Mouse (Mus musculus): ENCODE measurements around the gene Gp5.
A peak's percentile ranks its signal among the peaks of the same experiment; 100 is the strongest.

The Gp5 gene

DNA sequence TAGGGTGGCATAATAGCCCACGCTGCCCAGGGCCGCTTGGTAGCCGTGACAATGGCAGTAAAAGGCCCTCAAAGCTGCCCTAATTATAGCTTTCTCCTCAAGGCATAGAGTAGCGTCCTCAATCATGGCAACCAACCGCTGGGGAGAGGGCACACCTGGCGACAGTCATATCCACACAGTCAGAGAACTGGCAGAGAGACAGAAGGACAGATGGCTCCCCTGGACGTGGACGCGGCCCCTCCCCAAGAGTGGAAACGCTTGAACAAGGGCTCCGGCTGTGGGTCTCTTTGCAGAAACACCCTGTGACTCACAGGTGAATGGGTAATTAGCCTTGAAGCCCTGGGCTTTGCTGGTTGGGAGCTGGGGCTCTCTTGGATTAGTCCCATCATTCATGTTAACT lies 32.2 kb downstream of the Gp5 start:
- no peak for DNase-seq

DNA sequence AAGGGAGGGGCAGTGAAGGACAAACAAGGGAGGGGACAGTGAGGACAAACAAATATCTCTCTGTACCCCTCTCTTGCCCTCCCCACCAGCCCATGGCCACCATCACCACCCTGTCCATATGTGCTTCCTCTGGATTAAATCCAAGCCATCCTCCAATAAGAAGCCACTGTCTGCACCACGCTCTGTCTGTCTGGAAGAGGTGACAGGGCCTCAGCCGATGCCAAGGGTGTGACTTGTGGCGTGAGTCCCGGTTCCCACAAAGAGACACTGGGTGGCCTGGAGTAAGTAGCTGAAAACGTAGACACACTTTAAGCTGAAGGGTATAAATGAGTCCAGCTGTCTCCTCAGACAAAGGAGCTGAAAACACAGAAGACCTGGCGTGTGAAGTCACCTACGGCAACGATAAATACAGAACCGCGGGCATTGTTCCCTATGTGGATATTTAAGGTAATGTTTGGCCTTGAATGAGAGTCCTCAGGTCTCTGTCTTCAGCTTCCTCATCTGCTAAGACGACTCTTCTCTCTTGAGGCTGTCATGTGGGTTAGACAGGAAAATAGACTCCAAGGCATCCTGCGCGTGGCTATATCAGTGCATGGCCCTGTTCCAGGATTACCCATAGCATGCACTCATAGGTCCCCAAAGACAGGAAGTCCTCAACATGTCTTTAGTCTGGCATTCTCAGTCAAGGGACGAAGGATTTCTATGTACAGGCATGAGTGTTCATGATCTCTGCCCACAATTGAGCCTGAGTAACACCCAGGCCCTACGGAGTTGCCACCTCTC lies 34.8 kb downstream of the Gp5 start:
- no peak for DNase-seq

DNA sequence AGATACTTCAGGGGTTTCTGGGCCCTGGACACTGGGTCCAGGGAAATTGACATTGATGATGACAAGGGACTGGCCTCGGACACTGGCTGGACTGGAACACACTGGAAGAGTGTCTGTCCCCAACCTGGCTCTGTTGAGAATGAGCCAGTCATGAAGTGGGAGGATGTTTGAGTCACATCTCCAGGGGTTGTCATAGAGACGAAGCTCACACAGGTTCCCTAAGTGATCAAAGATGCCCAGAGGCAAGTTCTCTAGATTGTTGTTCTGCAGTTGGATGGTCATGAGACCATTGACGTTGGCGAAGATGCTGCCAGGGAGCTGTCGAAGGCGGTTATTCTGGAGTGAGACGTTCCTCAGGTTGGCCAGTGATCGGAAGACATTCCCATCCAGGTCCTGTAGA lies 37.5 kb downstream of the Gp5 start:
- no peak for DNase-seq

DNA sequence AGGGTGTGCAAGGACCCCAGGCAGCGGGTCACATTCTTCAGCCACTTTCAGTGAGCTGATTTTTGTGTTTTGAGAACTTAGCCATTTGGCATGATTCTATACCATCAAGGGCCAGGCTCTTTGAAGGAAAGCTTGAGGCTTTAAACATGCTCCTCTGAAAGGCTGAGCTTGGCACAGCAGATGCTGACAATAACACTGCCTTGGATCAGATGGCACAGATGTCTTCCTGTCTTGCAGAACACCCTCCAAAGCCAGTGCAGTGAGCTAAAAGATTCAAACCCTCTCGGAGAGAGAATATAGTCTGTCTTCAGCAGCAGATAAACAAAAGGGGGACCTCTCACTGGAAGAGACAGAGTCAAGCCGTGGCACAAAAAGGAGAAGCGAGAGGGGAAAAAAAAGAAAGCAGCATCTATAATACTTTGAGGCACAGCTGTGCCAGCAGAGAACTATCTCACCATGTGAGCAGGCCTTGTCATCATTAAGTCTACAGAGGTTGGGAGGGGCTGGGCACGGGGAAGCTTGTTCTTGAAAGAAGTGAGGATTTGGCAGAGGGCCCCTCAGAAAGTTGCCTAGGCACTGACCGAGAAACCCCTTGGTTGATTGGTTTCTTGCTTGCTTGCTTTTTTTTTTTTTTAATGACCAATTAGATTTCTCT lies 38.5 kb downstream of the Gp5 start:
- DNase-seq = no peak

- no peak for DNase-seq
Observed at GRCm38 (mm10) chr16:30271223-30271761, 39.3 kb downstream of the Gp5 start.

DNA sequence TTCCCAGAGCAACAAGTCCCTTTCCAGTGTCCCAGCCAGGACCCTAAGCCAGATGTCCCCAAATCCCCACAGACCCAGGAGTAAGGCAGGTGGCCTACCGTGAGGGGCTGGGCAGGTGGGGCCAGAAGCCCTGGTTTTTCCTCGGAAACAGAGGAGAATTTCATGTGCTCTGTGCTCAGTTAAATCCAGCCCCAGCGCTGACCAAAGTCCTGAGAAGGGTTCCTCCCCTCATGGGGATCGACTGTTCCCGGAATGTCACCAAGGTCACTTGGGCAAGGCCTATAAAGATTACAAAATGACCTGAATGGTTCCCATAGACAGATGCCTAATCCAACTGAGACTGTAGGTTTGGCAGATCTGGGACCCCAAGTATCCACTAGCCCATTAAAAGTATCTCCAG lies 43.2 kb downstream of the Gp5 start, which contains the start of gene Cpn2:
Gene Cpn2, minus strand, starts transcription at position 141 of the 400 bp plus-strand sequence.
- no peak for DNase-seq

GRCm38 (mm10) chr16:30266561-30266960 lies 44.0 kb downstream of the Gp5 start:
- DNase-seq = no peak

GRCm38 (mm10) chr16:30265611-30266010 lies 45.0 kb downstream of the Gp5 start:
- DNase-seq = no peak

DNA sequence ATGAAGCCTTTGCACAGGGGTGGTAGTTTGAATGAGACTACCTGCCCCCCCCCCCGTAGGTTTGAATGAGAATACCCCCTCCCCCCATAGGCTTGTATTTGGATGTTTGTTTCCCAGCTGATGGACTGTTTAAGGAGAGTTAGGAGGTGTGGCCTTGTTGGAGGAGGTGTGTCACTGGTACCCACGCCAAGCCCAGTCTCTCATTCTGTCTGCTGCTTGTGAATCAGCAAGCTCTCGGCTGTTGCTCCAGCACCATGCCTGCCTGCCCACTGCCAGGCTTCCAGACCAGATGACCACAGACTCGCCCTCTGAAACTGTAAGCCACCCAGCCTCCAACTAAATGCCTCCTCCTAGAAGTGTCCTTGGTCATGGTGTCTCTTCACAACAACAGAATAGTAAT lies 47.4 kb downstream of the Gp5 start:
- DNase-seq = no peak

- peak; percentile 82 for DNase-seq
Observed at GRCm38 (mm10) chr16:30262664-30263063, 47.9 kb downstream of the Gp5 start.

DNA sequence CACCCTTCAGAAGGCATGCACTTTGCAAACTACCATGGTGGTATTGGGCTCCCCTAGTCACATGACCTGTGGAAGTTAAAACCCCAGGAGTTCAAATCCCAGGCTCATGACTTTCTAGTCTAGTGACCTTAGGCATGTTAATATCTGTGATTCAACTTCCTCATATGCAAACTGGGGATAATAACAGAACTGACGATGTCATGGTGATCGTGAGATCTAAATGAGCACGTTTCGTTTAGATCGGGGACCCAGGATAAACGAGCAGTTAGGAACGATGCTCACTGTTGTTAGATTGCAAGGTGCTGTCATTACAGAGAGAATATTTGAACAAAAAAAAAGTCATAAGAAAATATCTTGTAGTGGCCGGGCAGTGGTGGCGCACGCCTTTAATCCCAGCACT lies 48.4 kb downstream of the Gp5 start:
- no peak for DNase-seq

- DNase-seq = no peak
Observed at GRCm38 (mm10) chr16:30261341-30261740, 49.2 kb downstream of the Gp5 start.

DNA sequence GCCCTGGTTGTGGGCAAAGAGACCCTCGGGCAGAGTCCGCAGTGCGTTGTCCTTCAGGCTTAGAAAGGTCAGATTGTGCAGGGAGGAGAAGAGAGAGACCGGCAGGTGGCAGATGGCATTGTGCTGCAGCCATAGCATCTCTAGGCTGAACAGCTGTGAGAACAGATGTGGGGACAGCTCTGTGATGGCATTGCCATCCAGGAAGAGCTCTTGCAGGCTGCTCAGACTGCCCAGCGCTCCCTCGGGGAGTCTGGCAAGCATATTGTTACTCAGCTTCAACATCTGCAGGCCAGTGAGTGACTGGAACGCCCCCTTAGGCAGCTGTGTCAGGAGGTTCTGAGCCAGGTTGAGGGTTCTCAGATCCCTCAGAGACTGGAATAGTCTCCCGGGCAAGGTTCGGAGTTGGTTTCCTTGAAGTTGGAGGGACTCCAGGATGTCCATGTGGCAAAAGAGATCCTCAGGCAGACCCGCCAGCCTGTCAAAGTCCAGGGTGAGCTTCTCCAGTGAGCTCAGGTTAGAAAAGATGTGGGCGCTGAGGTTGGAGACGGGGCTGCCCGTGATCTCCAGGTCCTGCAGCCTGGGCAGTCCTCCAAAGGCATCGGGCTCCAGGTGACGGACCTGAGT lies 50.5 kb downstream of the Gp5 start:
- DNase-seq = no peak

GRCm38 (mm10) chr16:30259444-30259843 lies 51.1 kb downstream of the Gp5 start:
- no peak for DNase-seq

GRCm38 (mm10) chr16:30258441-30258840 lies 52.1 kb downstream of the Gp5 start:
- no peak for DNase-seq

- no peak for DNase-seq
Observed at GRCm38 (mm10) chr16:30257718-30258117, 52.9 kb downstream of the Gp5 start.

All from lung, postnatal 36 days (tissue).